Mouse (Mus musculus) layer of hippocampus, postnatal 10 days (tissue): ENCODE measurements around the gene Exoc4. TPM values are rescaled to one million over a fixed set of nuclear protein-coding genes. Genes with fewer than 3 reads are reported as not detected.

Experiments
- DNase-seq, 2 experiments: peaks; one replicate each; pipeline ENCODE4 v3.0.0; 2021; ENCODE audit warnings: low spot score in 2 of 2
- total RNA-seq, 2 experiments: library from RNA; stranded (reverse); gene quantifications; 2 replicates each; pipeline ENCODE4 v1.2.3; 2021

The Exoc4 gene
- total RNA-seq, 2 experiments from 2014 or later: 70.1 to 79.5 TPM

DNA sequence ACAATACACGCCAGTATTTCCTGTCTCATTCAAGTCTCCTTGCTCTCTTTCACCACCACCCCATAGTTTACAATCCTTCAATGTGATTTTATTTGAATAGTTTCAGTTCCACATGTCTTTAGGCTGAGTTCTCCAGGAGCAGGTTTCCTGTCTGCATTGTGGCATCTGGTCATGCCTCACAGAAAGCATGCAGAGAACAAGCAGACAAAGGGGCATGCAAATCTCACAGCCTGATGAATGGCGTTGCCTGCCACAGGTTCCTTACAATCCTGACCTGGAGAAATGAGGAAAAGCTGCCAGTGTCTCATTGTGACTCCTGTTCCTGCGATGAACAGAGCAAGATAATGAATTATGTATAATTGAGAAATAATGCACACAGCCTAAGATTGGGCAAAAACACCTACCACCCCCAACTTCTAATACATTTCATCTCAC is 490.0 kb downstream of the Exoc4 start:
- no peak for DNase-seq

DNA sequence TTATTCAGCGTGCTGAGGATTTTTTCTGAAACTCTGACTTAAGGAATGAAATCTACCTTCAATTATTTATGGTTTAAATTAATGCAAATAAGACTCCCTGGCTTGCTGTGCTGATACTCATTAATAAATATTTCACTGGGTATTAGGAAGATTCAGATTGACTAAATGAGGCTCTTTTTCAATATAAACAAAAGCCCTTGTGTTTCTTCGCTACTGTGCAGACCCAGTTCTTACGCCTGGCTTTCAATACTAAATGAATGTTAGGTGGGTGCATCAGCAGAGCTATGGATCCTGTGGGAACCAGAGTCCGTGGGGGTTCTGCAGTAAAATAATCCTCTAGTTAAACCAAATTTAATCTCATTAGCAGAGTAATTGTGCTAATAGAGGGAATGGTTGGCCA is 490.4 kb downstream of the Exoc4 start:
- no peak for DNase-seq

DNA sequence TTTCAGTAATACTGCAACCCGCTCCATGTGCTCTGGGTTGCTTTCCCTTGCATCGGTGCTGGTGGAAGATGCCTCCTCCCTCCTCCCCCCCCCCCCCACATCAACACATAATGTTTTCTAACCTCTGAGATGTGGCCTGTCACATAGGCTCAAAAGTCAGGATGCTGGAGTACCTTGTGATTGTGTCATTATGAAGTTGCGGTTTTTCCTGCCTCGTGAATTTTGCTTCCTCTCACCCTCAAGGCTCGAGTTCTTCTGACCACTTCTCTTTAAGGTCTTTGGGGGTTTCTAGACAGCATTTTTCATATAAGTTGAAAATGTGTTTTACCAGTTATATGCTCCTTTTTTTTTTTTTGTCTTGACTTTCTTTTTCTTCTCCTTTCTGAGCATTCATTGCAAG is 507.1 kb downstream of the Exoc4 start:
- no peak for DNase-seq

DNA sequence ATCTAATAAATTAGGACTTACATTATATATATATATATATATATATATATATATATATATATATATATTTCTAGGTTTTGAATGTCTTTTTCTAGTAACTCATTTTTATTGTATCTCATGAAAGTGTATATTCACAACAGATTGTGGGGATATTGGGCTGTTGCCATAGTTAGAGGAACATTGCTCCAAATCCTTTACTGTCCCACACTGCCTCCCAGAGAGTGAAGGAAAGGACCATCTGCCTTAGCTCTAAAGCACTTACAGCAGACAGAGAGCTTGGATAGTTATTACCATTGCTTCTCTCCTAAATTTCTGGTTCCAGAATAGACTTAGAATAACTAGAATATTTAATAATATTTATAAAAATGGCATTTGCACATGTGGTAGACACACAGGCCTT is 512.7 kb downstream of the Exoc4 start:
- no peak for DNase-seq

DNA sequence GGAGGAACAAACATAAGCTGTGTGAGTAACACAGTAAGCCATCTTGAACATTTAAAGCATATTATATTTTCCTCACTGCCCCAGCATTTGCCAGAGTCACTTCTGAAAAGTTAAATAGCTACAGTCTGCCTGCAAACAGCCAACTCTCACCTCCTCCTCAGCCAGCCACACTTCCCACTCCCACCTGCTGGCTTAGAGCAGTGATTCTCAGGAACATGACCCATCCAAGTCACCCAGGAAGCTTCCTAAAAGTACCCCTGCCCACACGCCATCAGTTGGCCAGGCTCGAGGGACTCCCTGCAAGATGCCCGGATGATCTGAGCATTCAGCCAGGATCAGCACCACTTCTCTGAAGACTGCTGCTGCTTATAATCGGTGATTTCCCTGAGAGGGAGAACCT is 514.4 kb downstream of the Exoc4 start:
- peak; percentile 19 to 26 for DNase-seq

DNA sequence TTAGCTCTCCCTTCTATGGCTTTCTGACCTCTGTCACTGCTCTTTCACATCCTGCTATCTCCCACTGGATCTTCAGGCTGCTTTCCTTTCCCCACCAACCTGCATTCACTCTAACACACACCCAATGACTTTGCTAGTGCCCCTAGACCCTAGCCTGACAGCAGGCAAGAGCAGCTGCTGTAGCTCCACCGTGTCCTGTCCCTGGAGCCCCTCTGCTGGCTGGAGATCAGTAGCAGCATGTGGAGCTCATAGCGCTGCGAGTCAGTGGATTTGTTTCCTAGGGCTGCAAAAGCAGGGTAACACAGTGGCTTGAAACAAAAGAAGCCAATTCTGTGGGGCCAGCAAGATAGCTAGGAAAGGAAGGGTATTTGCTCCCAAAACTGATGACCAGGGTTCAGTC is 515.1 kb downstream of the Exoc4 start:
- peak; percentile 44 to 49 for DNase-seq

DNA sequence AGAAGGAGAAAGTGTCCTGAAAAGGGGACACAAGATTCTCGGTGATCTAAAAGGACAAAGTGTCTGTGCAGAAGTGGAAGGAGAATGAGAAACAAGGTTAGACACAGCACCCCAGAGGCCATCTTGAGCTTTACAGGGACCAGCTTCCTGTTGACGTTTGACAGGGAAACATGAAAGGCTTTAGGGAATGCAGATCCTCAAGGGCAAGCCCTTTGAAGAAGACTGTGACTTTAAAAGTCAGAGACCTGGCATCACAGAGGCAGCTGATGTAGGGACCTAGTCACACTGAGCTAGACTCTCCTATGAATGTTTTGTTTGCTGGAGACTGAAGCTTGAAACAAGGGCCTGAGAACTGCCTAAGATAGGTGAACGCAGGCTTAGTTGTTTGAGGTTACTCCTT is 520.4 kb downstream of the Exoc4 start:
- no peak for DNase-seq

DNA sequence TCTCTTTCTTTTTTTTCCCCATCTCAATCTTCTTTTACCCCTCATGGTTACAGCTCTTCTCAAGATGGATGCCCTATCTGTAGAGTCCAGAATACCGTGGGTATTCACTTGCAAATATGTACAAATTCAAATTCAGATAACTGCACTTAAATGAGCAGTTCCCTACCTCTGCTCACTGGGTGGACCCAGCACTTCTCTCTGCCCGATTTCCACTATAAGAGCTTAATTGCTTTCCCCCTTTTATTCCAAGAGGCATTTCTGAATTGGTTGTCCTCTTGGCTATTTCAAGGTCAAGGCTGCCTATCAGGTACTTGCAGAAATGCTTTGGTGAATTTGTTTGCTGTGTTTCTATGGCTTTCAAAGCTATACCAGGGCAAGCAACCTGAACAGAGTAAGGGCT is 521.1 kb downstream of the Exoc4 start:
- DNase-seq: no peak

DNA sequence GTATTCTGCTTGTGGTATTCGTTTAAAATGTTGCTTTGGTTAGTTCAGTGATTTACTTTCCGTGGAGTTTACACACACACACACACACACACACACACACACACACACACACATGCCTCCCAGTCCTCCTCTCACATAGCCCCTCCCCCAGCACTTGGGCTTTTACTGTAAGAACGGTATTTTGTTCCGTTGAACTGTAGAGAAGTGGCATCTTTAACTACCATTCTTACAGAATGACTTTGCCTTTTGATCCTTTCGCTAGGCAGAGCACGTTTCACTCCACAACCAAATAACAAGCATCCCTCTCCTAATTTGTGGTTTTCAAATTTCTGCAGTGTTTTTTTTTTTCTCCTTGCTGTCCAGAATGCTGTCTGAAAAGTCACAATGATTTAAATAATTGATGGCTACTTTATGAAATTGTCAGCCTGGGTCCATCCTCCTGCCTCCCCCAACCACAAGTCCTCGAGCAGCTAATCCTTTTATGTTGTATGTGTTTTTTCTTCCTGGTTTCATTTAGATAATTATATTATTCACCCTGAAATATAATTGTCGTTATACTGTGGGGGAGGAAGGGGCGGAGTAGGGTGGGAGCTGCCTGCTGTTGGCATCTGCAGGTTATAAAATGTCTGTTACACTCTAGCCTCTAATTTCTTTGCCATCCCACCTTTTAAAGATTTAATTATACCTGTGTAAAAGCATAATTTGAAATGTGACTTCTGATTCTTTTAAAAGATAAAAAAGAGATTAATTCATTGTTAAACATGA is 523.8 kb downstream of the Exoc4 start:
- DNase-seq: no peak

DNA sequence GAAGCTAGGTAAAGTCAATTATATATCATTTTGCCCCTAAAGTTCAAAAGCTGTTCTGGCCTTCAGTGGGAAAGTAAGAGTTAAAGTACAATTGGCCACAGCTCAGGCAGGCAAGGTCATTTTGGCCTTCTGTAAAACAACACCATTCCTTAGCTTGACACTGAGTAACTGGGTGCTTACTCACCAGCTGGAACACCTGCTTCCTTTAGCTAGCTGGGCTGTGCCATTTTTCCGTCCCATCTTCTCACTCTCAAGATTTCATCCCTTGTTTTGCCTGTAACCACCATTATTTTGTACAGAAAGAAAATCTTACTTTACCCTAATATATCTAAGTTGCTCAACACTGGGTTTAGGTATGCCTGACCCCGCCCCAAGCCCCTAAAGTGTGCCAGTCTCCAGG is 543.7 kb downstream of the Exoc4 start:
- DNase-seq: no peak

DNA sequence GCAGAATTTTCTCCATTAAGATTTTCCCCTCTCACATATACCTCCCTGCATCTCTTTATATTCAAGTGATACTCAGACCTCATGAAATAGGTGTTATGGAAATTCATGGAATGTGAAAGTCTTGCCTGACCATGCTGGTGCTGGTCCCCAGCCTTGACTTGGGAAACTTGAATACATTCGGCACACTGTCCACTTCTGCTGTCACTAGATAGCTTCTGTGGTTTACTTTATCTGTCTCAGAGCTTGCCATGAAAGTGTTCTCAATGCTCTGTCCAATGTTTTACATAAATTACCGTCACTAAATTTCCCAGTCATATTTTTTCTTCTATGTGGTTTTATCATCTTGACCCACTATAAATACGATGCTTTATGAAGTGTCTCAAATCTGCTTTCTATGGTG is 552.4 kb downstream of the Exoc4 start:
- no peak for DNase-seq

DNA sequence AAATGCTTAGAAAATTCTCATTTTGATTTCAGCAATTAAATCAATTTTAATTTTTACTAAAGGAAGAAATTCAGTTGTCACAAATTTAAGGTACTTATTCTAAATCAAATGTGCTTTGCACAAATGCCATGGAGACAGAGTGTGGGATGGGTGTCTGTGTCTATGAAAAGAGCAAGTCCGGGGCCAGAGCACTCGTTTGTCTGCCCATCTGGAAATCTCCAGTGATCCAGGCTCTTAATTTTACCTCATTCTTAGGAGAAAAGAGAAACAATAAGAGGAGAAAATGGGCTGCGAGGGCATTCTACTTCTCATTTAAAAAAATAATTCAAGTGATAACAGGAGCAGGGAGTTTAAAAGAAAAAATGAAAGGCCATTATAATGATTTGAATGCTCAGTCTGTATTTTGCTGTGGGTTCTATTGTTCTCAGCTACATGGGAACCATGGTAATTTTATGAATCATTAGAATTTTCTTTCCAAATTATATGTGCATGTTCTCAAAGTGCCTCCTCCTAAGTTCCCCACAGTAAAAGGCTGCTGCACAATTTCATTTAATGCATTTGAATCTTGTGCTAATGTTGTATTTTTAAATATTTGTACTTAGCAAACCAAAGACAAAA is 554.7 kb downstream of the Exoc4 start:
- no peak for DNase-seq

DNA sequence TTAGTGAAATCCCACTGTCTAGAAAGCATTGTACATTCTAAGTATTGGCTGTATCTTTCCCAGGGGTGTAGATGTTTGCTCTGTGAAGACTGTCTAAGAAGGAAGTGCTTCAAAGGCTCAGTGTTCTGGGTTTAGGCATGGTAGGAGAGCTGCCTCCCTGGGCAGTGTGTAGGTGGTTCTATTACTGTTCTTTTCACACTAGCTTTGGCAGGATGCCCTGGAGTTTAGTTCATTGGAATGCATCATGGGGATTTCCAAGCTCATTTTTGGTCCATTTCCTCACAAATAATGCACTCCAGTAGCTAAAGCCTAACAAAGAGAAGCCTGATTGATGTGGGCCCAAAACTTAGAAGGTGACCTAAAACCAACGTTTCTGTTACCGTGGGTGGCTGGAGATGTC is 555.9 kb downstream of the Exoc4 start:
- peak; percentile 38 to 61 for DNase-seq

DNA sequence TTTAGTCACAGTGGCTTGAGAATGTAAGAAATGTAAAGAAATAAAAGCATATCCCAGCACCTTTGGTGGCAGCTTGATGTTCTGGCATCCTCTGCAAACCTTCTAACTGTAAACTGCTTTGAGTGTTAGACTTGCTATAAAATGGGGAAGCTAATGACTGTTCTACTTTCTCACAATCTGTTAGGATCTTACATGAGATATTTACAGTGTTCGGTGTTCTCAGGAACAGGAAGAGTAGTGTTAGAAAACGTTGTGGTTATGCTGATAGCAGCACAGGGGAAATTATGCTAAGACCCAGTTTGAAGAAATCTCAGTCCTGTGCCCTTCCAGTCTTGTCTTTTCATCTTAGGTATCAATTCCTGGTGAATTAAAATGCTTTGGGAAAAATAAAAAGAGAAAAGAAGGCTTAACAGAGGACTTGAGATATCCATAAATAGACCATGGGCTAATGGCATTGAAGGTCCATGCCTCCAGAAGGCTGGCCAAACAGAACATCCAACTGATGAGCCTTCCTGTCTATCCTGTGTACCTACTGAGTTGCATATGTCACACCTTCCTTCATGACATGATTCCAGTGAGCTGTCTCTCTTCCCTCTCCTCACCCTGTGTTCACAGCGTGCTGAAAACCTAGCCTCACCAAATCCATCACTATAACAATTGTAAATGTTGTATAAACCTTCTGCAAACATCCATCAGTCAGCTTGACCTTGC is 557.3 kb downstream of the Exoc4 start:
- DNase-seq: no peak

DNA sequence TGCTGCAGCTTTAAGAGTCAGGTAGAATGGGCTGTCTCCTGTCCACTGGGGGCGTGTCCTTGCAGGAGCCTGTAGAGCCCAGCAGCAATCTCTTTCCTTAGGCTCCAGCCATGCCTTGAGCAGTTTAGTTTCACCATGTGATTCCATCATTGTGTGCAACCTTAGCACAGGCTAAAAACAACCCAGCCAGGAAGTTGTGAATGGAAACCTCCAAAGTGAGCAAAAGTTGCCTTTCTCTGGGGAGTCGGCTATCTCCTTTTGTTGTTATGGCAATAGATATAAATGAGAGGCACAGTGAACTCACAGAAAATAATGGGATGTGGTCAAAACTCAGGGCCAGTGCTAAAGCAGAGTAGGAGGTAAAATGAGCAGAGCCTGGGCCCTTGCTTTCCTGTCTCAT is 565.5 kb downstream of the Exoc4 start:
- DNase-seq: no peak

DNA sequence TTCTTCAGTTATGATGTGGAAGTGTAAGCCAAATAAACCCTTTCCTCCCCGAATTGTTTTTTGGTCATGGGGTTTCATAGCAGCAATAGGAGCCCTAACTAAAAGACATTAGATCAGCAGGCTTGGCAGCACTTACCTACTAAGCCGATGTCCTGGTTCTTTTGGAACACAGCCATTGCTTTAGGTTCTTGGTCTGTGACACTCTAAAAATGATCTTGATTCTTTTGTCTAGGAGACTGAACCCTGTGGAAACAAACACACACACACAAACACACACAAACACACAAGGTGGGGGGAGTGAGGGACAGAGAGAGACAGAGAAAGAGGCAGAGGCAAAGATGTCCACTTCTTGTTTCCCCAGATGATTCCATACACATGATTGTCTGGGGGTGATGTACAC is 574.3 kb downstream of the Exoc4 start:
- no peak for DNase-seq

DNA sequence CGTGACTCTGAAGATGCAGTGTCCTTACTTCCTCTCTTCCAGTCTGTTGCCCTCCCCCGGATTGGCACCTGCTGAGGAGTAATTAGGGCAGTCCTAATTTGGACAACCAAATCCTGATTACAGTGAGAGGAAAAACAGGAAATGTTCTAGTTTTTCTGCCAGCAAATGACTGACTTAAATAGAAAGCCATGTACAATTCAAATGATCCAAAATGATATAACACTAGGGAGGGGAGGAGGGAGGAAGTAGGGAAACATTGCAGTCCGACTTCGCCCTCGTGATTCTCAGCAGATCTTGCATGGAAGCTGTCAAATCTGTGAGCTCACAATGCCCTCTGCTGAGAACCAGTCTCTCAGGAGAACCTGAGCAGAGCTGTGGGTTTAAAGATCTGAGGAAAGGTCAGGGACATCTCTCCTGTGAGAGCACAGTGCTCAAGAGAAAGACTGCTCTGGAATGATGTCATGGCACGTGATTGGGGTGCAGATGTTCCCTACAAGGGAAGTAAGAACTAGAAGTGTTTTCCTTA is 575.0 kb downstream of the Exoc4 start:
- peak; percentile 46 to 53 for DNase-seq

DNA sequence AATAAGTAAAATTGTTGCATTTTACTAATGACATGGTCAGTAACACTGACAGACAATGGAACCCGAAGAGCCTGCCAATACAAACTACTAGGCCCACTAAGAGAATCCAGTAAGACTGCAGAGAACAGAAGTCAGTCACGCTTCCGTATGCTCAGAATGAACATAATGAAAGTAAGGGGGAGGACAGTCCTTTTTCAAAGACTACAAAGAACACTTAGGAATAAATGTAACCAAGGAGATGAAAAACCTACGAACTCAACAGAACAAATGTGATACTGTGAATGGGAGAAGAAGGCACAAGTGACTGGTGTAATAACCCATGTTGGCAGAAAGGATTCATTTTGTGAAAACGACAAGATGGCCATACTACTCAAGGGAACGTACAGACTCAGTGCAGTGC is 579.6 kb downstream of the Exoc4 start:
- no peak for DNase-seq

DNA sequence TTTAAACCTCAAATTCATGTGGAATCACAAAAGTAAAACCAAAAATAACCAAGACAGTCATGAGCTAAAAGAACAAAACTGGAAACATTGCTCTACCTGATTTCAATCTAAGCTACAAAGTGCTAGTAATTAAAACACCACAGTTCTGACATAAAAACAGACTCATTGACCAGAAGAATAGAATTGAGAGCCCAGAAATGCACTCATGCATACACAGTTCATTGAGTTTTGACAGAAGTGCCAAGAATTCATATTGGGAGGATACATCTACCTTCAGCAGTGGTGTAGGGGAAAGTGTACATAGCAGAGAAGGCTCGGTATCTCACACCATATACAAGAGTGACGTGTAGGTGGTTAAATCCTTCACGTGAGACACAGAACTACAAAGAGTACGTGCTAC is 580.4 kb downstream of the Exoc4 start:
- no peak for DNase-seq

DNA sequence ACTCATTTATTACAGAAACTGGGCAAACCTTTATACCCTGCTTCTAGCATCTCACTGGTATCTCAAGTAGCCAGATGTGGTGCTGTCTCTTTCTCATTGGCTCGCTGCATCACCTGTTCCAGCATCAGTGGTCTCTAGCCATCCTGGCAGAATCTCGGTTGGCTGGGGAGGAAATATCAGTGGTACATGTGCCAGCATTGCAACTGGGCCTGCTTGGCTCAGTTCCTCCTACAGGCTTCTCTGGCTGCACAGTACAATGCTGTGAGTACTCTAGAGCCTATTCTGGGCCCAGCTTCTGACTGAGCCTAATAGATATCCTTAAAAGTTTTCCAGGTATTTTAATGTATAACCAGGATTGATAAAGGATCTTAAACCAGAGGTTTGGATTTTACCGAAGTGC is 582.4 kb downstream of the Exoc4 start:
- peak; percentile 29 to 37 for DNase-seq

DNA sequence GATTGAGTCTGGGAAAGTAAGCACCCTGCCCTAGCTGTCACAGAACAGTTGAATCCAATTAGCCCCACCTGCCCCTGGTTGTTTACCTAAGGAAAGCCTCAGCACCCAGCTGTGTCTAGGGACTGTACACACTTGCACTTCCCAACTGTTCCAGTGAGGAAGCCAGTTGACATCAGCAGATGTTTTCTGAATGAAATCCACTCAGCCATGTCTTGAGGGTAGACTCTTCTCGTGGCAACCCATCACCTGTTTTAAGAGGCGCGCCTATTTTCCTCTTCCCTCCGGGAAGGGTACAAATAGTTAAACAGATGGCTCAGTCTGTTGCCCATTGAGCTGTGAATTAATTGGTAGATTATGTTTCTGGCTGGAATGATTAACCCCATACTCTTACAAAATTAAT is 584.1 kb downstream of the Exoc4 start:
- no peak for DNase-seq

DNA sequence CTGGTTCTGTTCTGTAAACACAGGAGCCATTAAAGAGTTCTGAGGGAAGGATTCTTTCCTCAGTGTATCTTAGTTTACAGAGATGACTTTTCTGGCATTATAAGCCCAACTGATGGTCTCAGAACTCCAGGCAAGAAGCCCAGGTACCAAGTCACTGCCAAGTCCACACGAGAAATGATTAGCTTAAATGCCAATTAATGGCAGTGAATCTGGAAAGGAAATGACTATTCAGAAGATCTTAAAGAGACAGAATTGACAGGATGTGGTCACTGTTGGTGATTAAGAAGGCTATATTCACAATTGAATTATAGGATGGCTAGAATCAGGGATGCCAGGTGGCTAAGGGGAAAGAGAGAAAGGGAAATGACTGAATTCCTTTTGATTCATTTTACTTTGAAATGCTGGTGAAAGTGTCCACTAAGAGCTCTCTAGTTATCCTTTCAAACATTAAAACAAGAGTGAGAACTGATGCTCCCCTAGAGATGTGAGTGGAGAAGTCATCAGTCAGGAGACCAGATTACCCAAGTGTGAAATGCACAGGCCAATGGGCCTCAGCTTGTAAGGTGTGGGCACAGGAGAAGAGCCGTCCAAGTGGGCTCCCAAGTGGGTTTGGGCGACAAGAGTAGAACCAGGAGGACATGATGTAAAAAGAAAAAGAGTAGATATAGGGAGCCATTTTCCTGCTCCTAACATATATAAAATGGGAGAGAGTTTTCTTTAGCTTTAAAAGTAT is 587.3 kb downstream of the Exoc4 start:
- no peak for DNase-seq
